Mouse (Mus musculus): ENCODE measurements around the gene Fam19a5. TPM values are rescaled to one million over a fixed set of nuclear protein-coding genes. Genes with fewer than 3 reads are reported as not detected.

Gene Fam19a5
- polyA plus RNA-seq, 1 experiment from 2014 or later, result 0.53 TPM

DNA sequence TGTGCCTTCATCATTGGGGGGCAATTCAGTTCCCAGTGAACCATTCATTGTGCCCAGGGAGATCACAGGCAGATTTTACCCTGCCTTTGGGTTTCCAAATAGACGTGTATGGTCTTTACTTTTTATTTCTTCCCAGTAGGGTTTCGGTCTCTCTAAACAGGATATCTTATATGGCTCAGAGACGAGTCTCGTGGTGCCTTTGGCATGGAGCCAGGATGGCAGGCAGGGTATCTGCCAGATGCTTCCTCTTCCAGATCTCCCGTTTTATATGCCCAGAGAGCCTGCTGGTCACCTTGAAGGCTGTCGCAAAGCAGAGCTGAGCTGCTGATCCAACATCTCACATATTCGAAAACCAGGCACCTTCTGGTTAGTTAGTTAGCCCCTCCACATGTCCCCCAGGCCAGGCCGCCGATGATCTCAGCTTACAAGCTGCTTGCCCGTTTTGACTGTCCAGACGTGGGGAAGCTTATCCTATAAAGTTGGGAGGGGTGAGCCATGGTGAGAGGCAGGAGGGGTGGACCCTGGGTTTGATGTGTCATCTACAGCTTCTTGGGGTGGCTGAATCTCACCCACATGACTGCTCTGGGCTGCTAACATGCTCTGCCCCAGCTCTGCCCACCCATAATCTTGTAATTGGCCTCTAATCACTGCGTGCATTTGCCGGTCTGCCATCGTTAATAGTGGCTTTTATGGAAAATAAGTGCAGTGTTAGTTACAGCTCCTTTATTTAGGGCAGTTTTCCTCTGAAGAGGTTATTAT, 154.6 kb downstream of the Fam19a5 start:
- Histone ChIP-seq H3K9ac (ENCODE audit: low read length) (no peak overlapping the region), H3K9me3 (replicated peaks; ENCODE audit: control insufficient read depth, low read length) (peaks cover 8% of the 10 kb centered on the region), H3K4me3 (ENCODE audit: low read length) (no peak overlapping the region), H3K27ac (ENCODE audit: low read length) (no peak overlapping the region), H3K4me2 (ENCODE audit: low read depth, low read length) (no peak overlapping the region), H3K4me1 (ENCODE audit: control insufficient read depth, insufficient read depth, low read length) (no peaks in the 10 kb centered on the region), H3K36me3 (ENCODE audit: control insufficient read depth, insufficient read depth) (no peaks in the 10 kb centered on the region), H3K27me3 (ENCODE audit: control insufficient read depth, insufficient read depth, low read length) (no peaks in the 10 kb centered on the region)
- WGBS, result 48% methylated on average over 14 of the region's 14 CpGs
- ATAC-seq (replicated peaks; ENCODE audit: extremely low read depth, insufficient read depth, low FRiP score), result no peak

- WGBS, result 87% methylated on average over 1 of the region's 1 CpGs
- no peak overlapping the region for H3K27ac ChIP-seq (ENCODE audit: low read length)
- H3K4me1 ChIP-seq (ENCODE audit: control insufficient read depth, insufficient read depth, low read length), result no peaks in the 10 kb centered on the region
- H3K4me2 ChIP-seq (ENCODE audit: low read depth, low read length), result no peak overlapping the region
- H3K9me3 ChIP-seq (replicated peaks; ENCODE audit: control insufficient read depth, low read length), result peaks cover 8% of the 10 kb centered on the region
- H3K9ac ChIP-seq (ENCODE audit: low read length), result no peak overlapping the region
- no peak for ATAC-seq (replicated peaks; ENCODE audit: extremely low read depth, insufficient read depth, low FRiP score)
- no peak overlapping the region for H3K4me3 ChIP-seq (ENCODE audit: low read length)
- H3K36me3 ChIP-seq (ENCODE audit: control insufficient read depth, insufficient read depth), result no peaks in the 10 kb centered on the region
- H3K27me3 ChIP-seq (ENCODE audit: control insufficient read depth, insufficient read depth, low read length), result no peaks in the 10 kb centered on the region
Measured at GRCm38 (mm10) chr15:87702821-87703220, 158.7 kb downstream of the Fam19a5 start.

DNA sequence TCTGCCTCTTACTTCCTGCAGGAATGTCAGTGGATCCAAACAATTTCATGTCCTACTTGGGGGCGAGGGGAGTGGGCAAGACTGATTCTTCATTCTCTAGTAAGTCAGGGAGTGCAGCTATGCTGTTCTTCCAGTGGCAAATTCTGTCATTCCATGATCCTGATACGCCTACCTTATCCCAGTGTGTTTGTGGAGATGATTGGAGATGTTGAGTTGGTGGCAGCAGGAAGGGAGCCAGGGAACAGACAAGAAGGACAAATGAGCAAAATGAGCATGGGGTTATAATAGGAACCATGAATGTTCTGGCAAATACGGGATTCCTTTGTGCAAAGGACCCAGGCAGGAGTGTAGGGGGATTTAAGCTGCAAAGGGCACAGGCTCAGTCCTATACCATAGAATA, 159.2 kb downstream of the Fam19a5 start:
- H3K27ac ChIP-seq (ENCODE audit: low read length), result no peak overlapping the region
- H3K9ac ChIP-seq (ENCODE audit: low read length), result no peak overlapping the region
- no peak for ATAC-seq (replicated peaks; ENCODE audit: extremely low read depth, insufficient read depth, low FRiP score)
- WGBS, result 88% methylated on average over 3 of the region's 3 CpGs
- H3K36me3 ChIP-seq (ENCODE audit: control insufficient read depth, insufficient read depth), result no peaks in the 10 kb centered on the region
- H3K4me3 ChIP-seq (ENCODE audit: low read length), result no peak overlapping the region
- no peak overlapping the region for H3K4me2 ChIP-seq (ENCODE audit: low read depth, low read length)
- H3K4me1 ChIP-seq (ENCODE audit: control insufficient read depth, insufficient read depth, low read length), result no peaks in the 10 kb centered on the region
- H3K27me3 ChIP-seq (ENCODE audit: control insufficient read depth, insufficient read depth, low read length), result no peaks in the 10 kb centered on the region
- H3K9me3 ChIP-seq (replicated peaks; ENCODE audit: control insufficient read depth, low read length), result peaks cover 8% of the 10 kb centered on the region

GRCm38 (mm10) chr15:87711790-87712189, 167.7 kb downstream of the Fam19a5 start:
- no peaks in the 10 kb centered on the region for H3K36me3 ChIP-seq (ENCODE audit: control insufficient read depth, insufficient read depth)
- H3K27ac ChIP-seq (ENCODE audit: low read length), result no peak overlapping the region
- no peaks in the 10 kb centered on the region for H3K9me3 ChIP-seq (replicated peaks; ENCODE audit: control insufficient read depth, low read length)
- no peak for ATAC-seq (replicated peaks; ENCODE audit: extremely low read depth, insufficient read depth, low FRiP score)
- H3K4me1 ChIP-seq (ENCODE audit: control insufficient read depth, insufficient read depth, low read length), result no peaks in the 10 kb centered on the region
- no peaks in the 10 kb centered on the region for H3K27me3 ChIP-seq (ENCODE audit: control insufficient read depth, insufficient read depth, low read length)
- no peak overlapping the region for H3K4me3 ChIP-seq (ENCODE audit: low read length)
- no peak overlapping the region for H3K9ac ChIP-seq (ENCODE audit: low read length)
- WGBS, result 56% methylated on average over 4 of the region's 4 CpGs
- H3K4me2 ChIP-seq (ENCODE audit: low read depth, low read length), result no peak overlapping the region

GRCm38 (mm10) chr15:87712221-87712620, 168.1 kb downstream of the Fam19a5 start:
- no peak overlapping the region for H3K4me2 ChIP-seq (ENCODE audit: low read depth, low read length)
- no peak overlapping the region for H3K27ac ChIP-seq (ENCODE audit: low read length)
- H3K27me3 ChIP-seq (ENCODE audit: control insufficient read depth, insufficient read depth, low read length), result no peaks in the 10 kb centered on the region
- H3K9me3 ChIP-seq (replicated peaks; ENCODE audit: control insufficient read depth, low read length), result no peaks in the 10 kb centered on the region
- no peak for ATAC-seq (replicated peaks; ENCODE audit: extremely low read depth, insufficient read depth, low FRiP score)
- no peak overlapping the region for H3K4me3 ChIP-seq (ENCODE audit: low read length)
- 76% methylated on average over 8 of the region's 8 CpGs for WGBS
- no peak overlapping the region for H3K9ac ChIP-seq (ENCODE audit: low read length)
- H3K4me1 ChIP-seq (ENCODE audit: control insufficient read depth, insufficient read depth, low read length), result no peaks in the 10 kb centered on the region
- no peaks in the 10 kb centered on the region for H3K36me3 ChIP-seq (ENCODE audit: control insufficient read depth, insufficient read depth)

GRCm38 (mm10) chr15:87715037-87715676, 171.1 kb downstream of the Fam19a5 start:
- Histone ChIP-seq H3K4me2 (ENCODE audit: low read depth, low read length) (no peak overlapping the region), H3K36me3 (ENCODE audit: control insufficient read depth, insufficient read depth) (no peaks in the 10 kb centered on the region), H3K4me3 (ENCODE audit: low read length) (no peak overlapping the region), H3K4me1 (ENCODE audit: control insufficient read depth, insufficient read depth, low read length) (no peaks in the 10 kb centered on the region), H3K27ac (ENCODE audit: low read length) (no peak overlapping the region), H3K9me3 (replicated peaks; ENCODE audit: control insufficient read depth, low read length) (no peaks in the 10 kb centered on the region), H3K9ac (ENCODE audit: low read length) (no peak overlapping the region), H3K27me3 (ENCODE audit: control insufficient read depth, insufficient read depth, low read length) (no peaks in the 10 kb centered on the region)
- WGBS, result 55% methylated on average over 9 of the region's 9 CpGs
- no peak for ATAC-seq (replicated peaks; ENCODE audit: extremely low read depth, insufficient read depth, low FRiP score)

GRCm38 (mm10) chr15:87717056-87717455, 173.0 kb downstream of the Fam19a5 start:
- Histone ChIP-seq H3K9me3 (replicated peaks; ENCODE audit: control insufficient read depth, low read length) (no peaks in the 10 kb centered on the region), H3K27me3 (ENCODE audit: control insufficient read depth, insufficient read depth, low read length) (no peaks in the 10 kb centered on the region), H3K4me2 (ENCODE audit: low read depth, low read length) (no peak overlapping the region), H3K4me3 (ENCODE audit: low read length) (no peak overlapping the region), H3K4me1 (ENCODE audit: control insufficient read depth, insufficient read depth, low read length) (no peaks in the 10 kb centered on the region), H3K9ac (ENCODE audit: low read length) (no peak overlapping the region), H3K36me3 (ENCODE audit: control insufficient read depth, insufficient read depth) (no peaks in the 10 kb centered on the region), H3K27ac (ENCODE audit: low read length) (no peak overlapping the region)
- no peak for ATAC-seq (replicated peaks; ENCODE audit: extremely low read depth, insufficient read depth, low FRiP score)
- WGBS, result 54% methylated on average over 5 of the region's 5 CpGs

DNA sequence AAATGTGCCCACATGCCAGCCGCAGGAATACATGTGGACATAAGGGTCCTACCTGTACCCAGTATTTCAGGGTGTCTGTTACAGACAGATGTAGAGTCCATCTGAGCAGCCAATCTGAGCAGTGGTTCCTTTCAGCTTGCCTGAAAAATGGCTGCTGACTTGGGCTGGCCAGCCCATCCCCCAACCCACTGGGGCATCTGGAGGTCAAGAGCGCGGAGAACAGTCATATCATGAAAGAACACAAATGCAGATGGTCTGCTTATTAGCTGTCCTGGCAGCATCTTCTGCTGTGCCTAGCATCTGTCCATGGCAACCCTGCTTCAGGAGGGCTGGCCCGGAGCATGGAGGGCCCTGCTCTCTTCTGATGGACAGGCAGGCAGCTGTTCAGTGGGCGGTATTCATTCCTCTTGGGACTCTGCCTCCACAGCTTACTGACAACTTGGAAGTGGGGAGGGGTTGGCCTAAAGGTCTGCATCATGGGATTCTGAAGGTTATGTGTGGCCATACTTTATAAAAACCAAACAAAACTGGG, 179.4 kb downstream of the Fam19a5 start:
- H3K36me3 ChIP-seq (ENCODE audit: control insufficient read depth, insufficient read depth), result no peaks in the 10 kb centered on the region
- no peak for ATAC-seq (replicated peaks; ENCODE audit: extremely low read depth, insufficient read depth, low FRiP score)
- 69% methylated on average over 5 of the region's 5 CpGs for WGBS
- no peak overlapping the region for H3K9ac ChIP-seq (ENCODE audit: low read length)
- H3K4me1 ChIP-seq (ENCODE audit: control insufficient read depth, insufficient read depth, low read length), result no peaks in the 10 kb centered on the region
- H3K4me3 ChIP-seq (ENCODE audit: low read length), result no peak overlapping the region
- H3K27ac ChIP-seq (ENCODE audit: low read length), result no peak overlapping the region
- no peaks in the 10 kb centered on the region for H3K9me3 ChIP-seq (replicated peaks; ENCODE audit: control insufficient read depth, low read length)
- no peaks in the 10 kb centered on the region for H3K27me3 ChIP-seq (ENCODE audit: control insufficient read depth, insufficient read depth, low read length)
- H3K4me2 ChIP-seq (ENCODE audit: low read depth, low read length), result no peak overlapping the region

- ATAC-seq (replicated peaks; ENCODE audit: extremely low read depth, insufficient read depth, low FRiP score), result no peak
- no peak overlapping the region for H3K27ac ChIP-seq (ENCODE audit: low read length)
- H3K4me1 ChIP-seq (ENCODE audit: control insufficient read depth, insufficient read depth, low read length), result no peaks in the 10 kb centered on the region
- no peaks in the 10 kb centered on the region for H3K27me3 ChIP-seq (ENCODE audit: control insufficient read depth, insufficient read depth, low read length)
- no peak overlapping the region for H3K4me2 ChIP-seq (ENCODE audit: low read depth, low read length)
- H3K4me3 ChIP-seq (ENCODE audit: low read length), result no peak overlapping the region
- H3K9me3 ChIP-seq (replicated peaks; ENCODE audit: control insufficient read depth, low read length), result no peaks in the 10 kb centered on the region
- no peak overlapping the region for H3K9ac ChIP-seq (ENCODE audit: low read length)
- 66% methylated on average over 20 of the region's 20 CpGs for WGBS
- H3K36me3 ChIP-seq (ENCODE audit: control insufficient read depth, insufficient read depth), result no peaks in the 10 kb centered on the region
Measured at GRCm38 (mm10) chr15:87726657-87727236, 182.6 kb downstream of the Fam19a5 start.
